Mouse (Mus musculus) layer of hippocampus, postnatal 14 days (tissue): ENCODE data around the gene Gtf2h2. TPM values are rescaled to one million over a fixed set of nuclear protein-coding genes. Genes with fewer than 3 reads are reported as not detected.
"Not testable (repeated sequence)": the region's sequence is repeated elsewhere in the genome, so short reads cannot be mapped to it uniquely, and the experiment has no call there.

Source experiments
- DNase-seq, 2 experiments: peaks; one replicate each; pipeline ENCODE4 v3.0.0; 2021 to 2022; ENCODE audit warnings: low spot score in 2 of 2, mixed read lengths in 1 of 2
- long read RNA-seq, 2 experiments: library from polyadenylated mRNA; stranded (forward); transcript quantifications; one replicate each; pipeline ENCODE4 v2.0.0; 2021
- total RNA-seq, 2 experiments: library from RNA; stranded (reverse); gene quantifications; 2 replicates each; pipeline ENCODE4 v1.2.3; 2021

Gene Gtf2h2
- total RNA-seq, result 10 to 100 TPM; 41.6 to 42.2 TPM
- long read RNA-seq, experiment 1, transcript Gtf2h2-202 (16 exons, 1,656 nt), result major isoform, 6 of 19 reads
- long read RNA-seq, experiment 1, partial matches to known transcripts, result 5 of 19 reads
- long read RNA-seq, experiment 1, other reads (novel, unspliced or antisense), result 8 of 19 reads
- long read RNA-seq, experiment 2, transcript Gtf2h2-202 (16 exons, 1,656 nt), result major isoform, 10 of 22 reads
- long read RNA-seq, experiment 2, partial matches to known transcripts, result 4 of 22 reads
- long read RNA-seq, experiment 2, other reads (novel, unspliced or antisense), result 8 of 22 reads

GRCm38 (mm10) chr13:100492061-100492787 is at the start of gene Gtf2h2:
Gene Gtf2h2, minus strand, starts transcription at chr13:100492579.
- peak; percentile 86 to 91 for DNase-seq

DNA sequence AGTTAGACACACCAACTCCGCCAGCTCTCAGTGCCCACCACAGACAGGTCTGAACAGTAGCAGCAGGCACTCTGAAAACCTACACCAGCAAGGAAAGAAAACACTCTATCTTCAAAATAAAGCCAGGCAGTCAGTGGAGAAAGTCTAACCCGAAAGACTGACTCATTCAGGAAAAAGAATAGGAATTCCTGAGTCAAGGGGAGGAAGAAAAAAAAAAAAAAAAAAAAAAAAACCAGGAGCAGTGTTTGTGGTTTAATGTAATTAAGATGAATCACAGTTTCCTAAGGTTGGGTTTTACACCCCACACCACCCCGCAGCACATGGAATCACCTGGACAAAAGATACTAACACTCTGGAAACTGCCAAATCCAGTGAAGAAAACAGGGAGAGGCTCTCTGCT is 43.8 kb upstream of the Gtf2h2 start:
- no peak for DNase-seq

DNA sequence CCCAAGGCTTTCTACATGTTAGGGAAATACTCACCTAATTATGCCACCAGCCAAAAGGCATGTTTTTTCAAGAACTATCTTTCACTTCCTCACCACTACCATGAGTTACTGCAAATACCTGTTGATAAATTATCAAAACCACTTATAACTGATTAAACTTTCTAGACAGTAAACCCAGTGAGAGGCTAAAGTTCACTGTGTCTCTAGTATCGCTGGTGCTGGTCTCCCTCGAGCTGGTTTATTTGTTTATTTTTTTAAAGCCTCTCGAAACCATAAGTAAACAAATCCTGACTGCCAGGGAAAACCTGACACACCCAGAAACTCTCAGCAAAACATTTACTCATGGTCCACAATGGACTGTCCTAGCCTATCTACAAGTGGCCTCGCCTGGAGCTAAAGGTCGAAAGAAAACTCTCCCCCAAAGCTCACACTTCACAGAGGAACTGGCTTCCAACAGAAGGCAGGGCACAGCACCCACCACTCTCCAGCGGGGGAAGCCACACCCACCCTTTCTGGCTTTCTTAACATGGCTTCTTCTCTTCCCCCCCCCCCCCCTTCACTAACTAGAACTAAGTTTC is 40.5 kb upstream of the Gtf2h2 start:
- DNase-seq, result no peak

DNA sequence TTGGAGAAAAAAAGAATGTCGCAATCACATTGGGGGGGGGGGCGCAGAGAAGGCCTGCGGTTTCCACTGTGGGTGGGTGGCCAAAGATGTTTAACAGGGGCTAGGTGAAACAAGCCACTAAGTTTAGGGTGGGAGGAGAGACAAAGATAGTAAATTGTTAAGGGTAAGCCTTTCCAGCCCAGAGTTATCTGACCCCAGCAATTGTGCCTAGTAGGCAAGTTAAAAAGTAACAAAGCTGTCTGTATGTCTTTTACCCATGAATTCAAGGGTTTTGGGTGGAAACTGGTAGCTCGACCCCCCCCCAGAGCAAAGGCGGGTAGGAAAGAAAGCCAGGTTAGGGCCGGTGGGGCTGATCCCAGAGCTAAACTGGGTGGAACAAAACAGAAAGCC is 34.3 kb upstream of the Gtf2h2 start:
- no peak for DNase-seq

- DNase-seq, result peak in 1 of 2 experiments; percentile 76
Observed at GRCm38 (mm10) chr13:100525935-100526648, 33.7 kb upstream of the Gtf2h2 start.

- DNase-seq, result no peak
Observed at GRCm38 (mm10) chr13:100524896-100525295, 32.5 kb upstream of the Gtf2h2 start.

DNA sequence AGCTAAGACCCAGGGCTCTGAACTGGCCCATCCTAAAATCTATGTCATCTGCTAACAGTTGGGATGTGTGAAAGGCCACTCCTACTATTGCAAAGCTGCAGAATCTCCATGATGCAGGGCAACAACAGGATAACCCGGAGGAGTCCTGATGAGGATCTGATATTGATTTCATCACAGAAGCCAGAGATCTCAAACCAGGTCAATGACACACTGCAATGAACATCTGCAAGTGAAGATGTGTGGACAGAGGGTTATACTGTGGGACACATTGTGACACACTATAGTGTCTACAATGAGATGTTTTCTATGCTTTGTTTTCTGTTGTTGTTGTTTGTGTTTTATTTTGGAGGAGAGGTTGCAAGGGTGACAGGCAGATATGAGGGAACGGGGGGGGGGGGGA is 31.3 kb upstream of the Gtf2h2 start:
- no peak for DNase-seq

DNA sequence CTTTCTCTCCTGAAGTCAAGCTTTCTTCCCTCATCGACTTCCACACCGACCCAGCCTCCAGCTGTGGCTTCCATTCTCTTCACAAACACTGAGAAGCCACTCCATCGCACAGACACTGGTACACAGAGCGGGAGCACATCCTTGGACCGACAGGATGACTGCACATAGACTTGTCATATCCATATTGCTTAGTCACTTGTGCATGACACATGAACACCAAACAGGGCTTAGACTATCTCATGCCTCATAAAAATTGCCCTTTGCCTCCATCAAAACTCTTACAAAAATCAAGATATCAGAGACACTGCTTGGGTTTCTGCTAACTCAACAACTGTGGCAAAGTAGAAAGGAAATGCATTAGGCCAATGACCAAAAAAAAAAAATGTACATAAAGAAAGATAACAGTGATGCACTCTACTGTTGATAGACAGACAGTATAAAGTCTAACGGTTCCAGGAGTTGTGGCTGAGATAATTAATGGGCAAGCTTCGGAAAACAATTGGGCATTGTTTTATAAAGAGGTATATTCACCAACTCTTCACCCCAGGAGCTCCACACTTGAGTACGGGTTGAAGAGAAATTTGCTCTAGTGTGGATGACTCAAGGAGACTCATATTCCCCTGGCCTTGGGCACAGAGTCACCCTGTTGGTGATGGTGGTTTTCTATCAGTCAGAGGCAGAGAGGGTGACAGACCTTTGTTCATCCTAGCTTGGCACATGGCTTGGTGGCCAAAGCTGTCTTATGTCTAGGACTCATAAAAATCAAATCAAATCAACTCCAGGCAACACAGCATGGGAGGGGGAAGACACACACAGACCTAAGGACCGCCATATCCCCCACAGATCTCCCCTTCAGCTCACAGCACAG is 29.6 kb upstream of the Gtf2h2 start:
- DNase-seq, result no peak

- DNase-seq, result no peak
Observed at GRCm38 (mm10) chr13:100519162-100519561, 26.8 kb upstream of the Gtf2h2 start.

DNA sequence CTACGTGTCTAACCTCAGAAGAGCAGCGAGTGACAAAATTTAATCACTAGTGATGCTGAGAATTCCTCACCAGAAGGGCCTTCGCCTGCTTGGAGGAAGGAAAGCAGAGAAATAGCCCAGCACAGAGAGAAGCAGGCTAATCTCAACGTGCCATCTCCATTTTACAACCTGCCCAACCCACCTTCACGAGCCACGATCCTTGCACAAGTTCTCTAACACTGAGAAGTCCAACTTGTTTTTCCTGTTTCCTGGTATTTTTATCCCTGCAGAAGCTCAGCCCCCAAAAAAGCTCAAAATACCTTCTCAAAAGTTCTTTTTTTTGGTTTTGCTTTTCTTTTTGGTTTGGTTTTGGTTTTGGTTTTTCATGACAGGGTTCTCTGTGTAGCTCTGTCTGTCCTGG is 25.8 kb upstream of the Gtf2h2 start:
- no peak for DNase-seq

DNA sequence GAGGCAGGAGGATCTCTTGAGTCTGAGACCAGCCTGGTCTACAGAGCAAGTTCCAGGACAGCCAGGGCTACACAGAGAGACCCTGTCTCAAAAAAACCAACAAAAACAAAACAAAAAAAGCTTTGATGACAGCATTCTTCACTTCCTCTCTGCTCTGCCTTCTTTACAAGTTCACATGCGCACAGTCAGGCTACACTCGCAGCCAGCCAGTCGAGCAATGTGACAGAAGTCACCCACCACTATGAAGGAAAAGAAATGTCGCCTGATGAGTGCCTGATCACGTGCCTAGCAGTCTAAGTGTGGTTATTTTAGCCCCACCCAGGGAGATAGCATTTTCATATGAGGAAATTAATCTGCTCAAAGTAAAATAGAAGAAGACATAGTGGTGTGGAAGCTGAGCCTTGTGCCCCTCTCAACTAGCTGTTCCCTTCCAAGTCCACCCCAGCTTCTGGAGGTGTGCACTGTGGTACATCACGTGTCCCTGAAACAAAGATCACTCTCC is 25.3 kb upstream of the Gtf2h2 start:
- DNase-seq, result no peak

DNA sequence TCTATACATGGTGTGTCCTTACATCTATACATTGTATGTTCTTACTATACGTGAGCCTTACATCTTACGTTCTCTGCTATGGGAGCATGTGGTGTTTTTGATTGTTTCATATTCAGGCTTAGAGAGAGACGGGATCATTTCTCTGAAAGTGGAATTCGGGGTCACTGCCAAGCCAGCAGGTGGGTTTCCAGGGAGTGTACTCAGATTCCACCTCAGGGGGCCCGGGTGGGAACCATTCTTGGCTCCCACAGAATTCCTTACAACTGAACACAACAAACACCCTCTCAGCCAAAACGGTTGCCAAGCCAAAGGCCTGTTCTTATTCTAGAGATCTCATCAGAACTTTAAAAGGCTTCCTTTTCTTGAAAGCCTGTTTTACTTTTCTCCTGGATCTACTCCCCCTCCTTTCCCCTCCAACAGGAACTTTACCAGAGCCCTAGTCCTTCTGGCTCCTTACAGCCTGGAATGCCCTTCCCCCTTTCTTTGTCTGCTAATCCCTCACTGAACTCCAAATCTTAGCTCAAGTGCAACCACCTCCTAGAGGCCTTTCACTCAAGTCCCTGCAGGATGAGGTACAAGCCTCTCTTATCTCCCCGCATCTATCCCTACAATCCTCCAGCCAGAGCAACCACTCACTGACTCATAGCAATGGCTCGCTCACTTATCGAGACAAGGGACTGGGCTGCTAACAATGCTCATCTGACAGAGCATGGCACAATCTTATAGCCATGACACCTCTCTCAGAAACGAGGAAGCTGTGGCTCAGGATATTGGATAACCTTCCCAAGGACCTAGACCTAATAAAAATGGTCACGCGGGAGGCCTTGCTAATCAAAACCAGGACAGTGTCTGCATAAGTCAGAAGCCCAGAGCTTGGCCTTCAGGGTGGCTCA is 24.1 kb upstream of the Gtf2h2 start:
- peak in 1 of 2 experiments; percentile 23 for DNase-seq

GRCm38 (mm10) chr13:100512792-100513191 is 20.4 kb upstream of the Gtf2h2 start:
- no peak for DNase-seq

DNA sequence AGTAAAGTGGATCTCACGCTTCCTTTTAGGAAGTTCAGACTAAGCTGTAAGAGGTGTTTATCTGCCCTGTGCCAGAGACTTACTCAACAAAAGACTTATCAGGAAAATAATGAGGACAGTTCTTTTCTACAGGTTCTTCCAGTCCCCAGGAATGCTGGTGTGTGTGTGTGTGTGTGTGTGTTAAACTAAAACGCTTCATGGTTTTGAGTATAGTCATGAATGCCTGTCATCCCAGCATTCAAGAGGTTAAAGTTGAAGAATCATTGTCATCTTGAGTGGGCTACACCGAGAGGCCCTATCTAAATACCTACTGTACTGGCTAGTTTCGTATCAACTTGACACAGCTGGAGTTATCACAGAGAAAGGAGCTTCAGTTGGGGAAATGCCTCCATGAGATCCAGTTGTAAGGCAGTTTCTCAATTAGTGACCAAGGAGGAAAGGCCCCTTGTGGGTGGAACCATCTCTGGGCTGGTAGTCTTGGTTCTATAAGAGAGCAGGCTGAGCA is 19.5 kb upstream of the Gtf2h2 start:
- no peak for DNase-seq

- no peak for DNase-seq
Observed at GRCm38 (mm10) chr13:100511146-100511859, 18.9 kb upstream of the Gtf2h2 start.

DNA sequence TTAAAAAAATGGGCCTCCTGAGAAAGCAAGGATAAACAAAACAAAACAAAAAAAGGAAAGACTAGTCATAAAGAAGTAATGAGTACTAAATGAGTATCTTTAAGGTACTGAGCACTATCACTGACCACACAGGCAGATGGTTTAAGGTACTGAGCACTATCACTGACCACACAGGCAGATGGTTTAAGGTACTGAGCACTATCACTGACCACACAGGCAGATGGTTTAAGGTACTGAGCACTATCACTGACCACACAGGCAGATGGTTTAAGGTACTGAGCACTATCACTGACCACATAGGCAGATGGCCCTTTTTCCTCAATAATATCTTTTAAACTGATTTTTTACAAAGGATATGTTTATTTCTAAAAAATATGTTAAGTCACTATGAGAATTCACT is 7.2 kb upstream of the Gtf2h2 start:
- DNase-seq, result not testable (repeated sequence)

GRCm38 (mm10) chr13:100495337-100495736 is 3.0 kb upstream of the Gtf2h2 start:
- no peak for DNase-seq

GRCm38 (mm10) chr13:100494370-100494769 is 2.0 kb upstream of the Gtf2h2 start:
- DNase-seq, result not testable (repeated sequence)

GRCm38 (mm10) chr13:100493313-100493712 is 934 bp upstream of the Gtf2h2 start:
- no peak for DNase-seq
